Mouse (Mus musculus) lung, postnatal 0 days (tissue): ENCODE data around the gene Dpyd. TPM values are rescaled to one million over a fixed set of nuclear protein-coding genes. Genes with fewer than 3 reads are reported as not detected.

Source experiments
- ATAC-seq: fragments of 200-750 bp; cut with Nextera tagmentation; 2 replicates; pipeline ENCODE4 v1.8.0; 2017; ENCODE audit warnings: moderate library complexity
- DNase-seq: peaks from one replicate; pipeline ENCODE4 v3.0.0-alpha.2; 2016; ENCODE audit warnings: low spot score
- H3K27ac ChIP-seq: fragments of 300-500 bp; sonication (generic); 2 replicates; pipeline ENCODE4 v1.5.1; 2014; ENCODE audit warnings: antibody characterized with exemption, mild to moderate bottlenecking, low read length, mixed read lengths
- H3K27me3 ChIP-seq: fragments of 300-500 bp; sonication (generic); replicated peaks from 2 replicates; pipeline ENCODE4 v1.6.1; 2014; ENCODE audit warnings: low read length, mixed read lengths; ENCODE audit not compliant: insufficient read depth
- H3K36me3 ChIP-seq: fragments of 300-500 bp; sonication (generic); 2 replicates; pipeline ENCODE4 v1.6.1; 2014; ENCODE audit warnings: low read length, mixed read lengths; ENCODE audit not compliant: insufficient read depth
- H3K4me1 ChIP-seq: fragments of 300-500 bp; sonication (generic); 2 replicates; pipeline ENCODE4 v1.6.1; 2014; ENCODE audit warnings: antibody characterized with exemption, low read depth, low read length, mixed read lengths; ENCODE audit not compliant: insufficient read depth
- H3K4me2 ChIP-seq: fragments of 300-500 bp; sonication (generic); replicated peaks from 2 replicates; pipeline ENCODE4 v1.6.1; 2014; ENCODE audit warnings: low read depth, mild to moderate bottlenecking, low read length, moderate library complexity, mixed read lengths
- H3K4me3 ChIP-seq: fragments of 300-500 bp; sonication (generic); 2 replicates; pipeline ENCODE4 v1.5.1; 2014; ENCODE audit warnings: low read depth, low read length
- H3K9ac ChIP-seq: fragments of 300-500 bp; sonication (generic); replicated peaks from 2 replicates; pipeline ENCODE4 v1.6.1; 2014; ENCODE audit warnings: low read depth, mild to moderate bottlenecking
- H3K9me3 ChIP-seq: fragments of 300-500 bp; sonication (generic); 2 replicates; pipeline ENCODE4 v1.6.1; 2016; ENCODE audit warnings: low read length, mixed read lengths
- CTCF ChIP-seq: IDR thresholded peaks from 2 replicates; pipeline ENCODE4 v1.5.1; 2016; ENCODE audit warnings: antibody characterized with exemption, mild to moderate bottlenecking
- EP300 ChIP-seq: IDR thresholded peaks from 2 replicates; pipeline ENCODE4 v1.6.1; 2016; ENCODE audit warnings: antibody characterized with exemption, mild to moderate bottlenecking, control low read depth
- WGBS: fragments of 180-500 bp; shearing (Covaris S2); extraction: QIAGEN DNeasy Blood & Tissue Kit; methylation state at CpG from one replicate; pipeline ENCODE4 v1.1.7; 2014; 5-methylcytosine and 5-hydroxymethylcytosine counted together
- polyA plus RNA-seq: library from polyadenylated mRNA; unstranded; fragments of >200 nt; fragmentation: Nextera tagmentation; extraction: Ambion mirVana; gene quantifications from 2 replicates; pipeline ENCODE4 v1.2.1, GENCODE M21; 2015

Gene Dpyd
- polyA plus RNA-seq, 1 experiment from 2014 or later, result 10.0 TPM

DNA sequence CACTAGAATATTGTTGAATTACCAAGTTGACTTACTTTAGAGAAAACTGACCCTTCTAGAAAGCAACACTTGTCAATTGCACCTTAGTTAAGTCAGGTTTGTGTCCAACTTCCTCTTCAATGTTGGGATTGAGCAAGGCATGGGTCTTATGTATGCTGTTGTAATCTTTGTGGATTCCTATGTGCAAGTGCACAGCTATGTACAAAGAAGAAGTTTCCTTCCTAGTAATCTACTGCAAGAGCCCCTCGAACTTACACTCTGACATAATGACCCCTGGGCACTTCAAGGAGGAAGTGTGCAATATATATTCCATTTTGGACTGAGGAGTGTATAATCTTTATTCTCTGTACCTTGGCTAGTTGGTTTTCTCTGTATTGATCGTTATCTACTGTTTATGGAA lies 191.7 kb downstream of the Dpyd start:
- no peak for ATAC-seq
- no peaks in the 10 kb centered on the region for H3K27me3 ChIP-seq
- TF ChIP-seq CTCF (no peak), EP300 (no peak)
- no peak overlapping the region for H3K4me2 ChIP-seq
- WGBS, result 64% methylated on average over 2 of the region's 2 CpGs
- DNase-seq, result no peak
- no peak overlapping the region for H3K4me3 ChIP-seq
- H3K36me3 ChIP-seq, result no peaks in the 10 kb centered on the region
- H3K9me3 ChIP-seq, result no peaks in the 10 kb centered on the region
- H3K27ac ChIP-seq, result no peak overlapping the region
- H3K4me1 ChIP-seq, result no peaks in the 10 kb centered on the region
- H3K9ac ChIP-seq, result no peak overlapping the region

DNA sequence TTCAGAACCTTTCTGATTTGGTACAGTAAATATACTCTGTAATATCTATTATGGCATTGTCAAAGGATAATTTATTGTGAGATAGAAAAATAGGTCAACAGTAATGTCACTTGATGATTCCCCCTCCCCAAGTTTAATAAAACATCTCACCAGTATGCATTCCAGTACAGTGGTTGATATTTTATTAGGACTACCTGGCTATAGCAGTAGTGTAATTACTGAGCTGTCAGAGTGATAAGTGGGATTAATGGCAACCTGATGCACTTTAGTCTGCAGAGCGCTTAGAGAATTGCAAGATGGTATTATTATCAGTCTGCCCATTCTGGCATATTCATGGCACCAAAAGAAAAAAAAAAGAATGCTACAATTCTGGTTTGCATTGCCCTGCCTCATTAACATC lies 194.2 kb downstream of the Dpyd start:
- no peak overlapping the region for H3K27ac ChIP-seq

DNA sequence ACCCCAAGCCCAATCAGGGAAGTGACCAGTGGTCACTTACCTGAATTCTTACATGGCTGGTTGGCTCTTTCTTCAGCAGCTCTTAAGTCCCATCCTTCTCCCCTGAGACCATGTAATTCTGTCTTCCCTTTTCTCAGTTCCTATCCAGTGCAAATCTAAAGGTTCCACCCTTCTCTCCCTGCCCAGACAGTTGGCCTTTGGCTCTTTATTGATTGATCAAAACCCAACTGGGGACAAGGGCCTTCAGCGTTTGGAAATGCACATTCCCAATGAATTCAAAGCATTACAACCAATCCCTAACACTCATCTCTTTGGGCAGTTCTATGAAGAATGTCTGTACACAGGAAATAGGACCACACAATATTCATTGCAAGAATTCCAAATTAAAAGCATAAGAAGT lies 251.0 kb downstream of the Dpyd start:
- DNase-seq (no peak), ATAC-seq (no peak)
- TF ChIP-seq CTCF, result no peak
- no peak for TF ChIP-seq EP300
- 55% methylated on average over 1 of the region's 1 CpGs for WGBS
- no peaks in the 10 kb centered on the region for H3K36me3 ChIP-seq
- H3K4me3 ChIP-seq, result no peak overlapping the region
- H3K9ac ChIP-seq, result no peak overlapping the region
- no peaks in the 10 kb centered on the region for H3K27me3 ChIP-seq
- no peaks in the 10 kb centered on the region for H3K9me3 ChIP-seq
- no peaks in the 10 kb centered on the region for H3K4me1 ChIP-seq
- no peak overlapping the region for H3K27ac ChIP-seq
- H3K4me2 ChIP-seq, result no peak overlapping the region

More for the DNA sequence above, 194.2 kb downstream of the Dpyd start:
- DNase-seq (no peak), ATAC-seq (no peak)
- Histone ChIP-seq H3K36me3 (no peaks in the 10 kb centered on the region), H3K9ac (no peak overlapping the region), H3K27me3 (no peaks in the 10 kb centered on the region), H3K4me1 (no peaks in the 10 kb centered on the region), H3K9me3 (no peaks in the 10 kb centered on the region), H3K4me3 (no peak overlapping the region), H3K4me2 (no peak overlapping the region)
- TF ChIP-seq EP300 (no peak), CTCF (no peak)
- 67% methylated on average over 1 of the region's 1 CpGs for WGBS

DNA sequence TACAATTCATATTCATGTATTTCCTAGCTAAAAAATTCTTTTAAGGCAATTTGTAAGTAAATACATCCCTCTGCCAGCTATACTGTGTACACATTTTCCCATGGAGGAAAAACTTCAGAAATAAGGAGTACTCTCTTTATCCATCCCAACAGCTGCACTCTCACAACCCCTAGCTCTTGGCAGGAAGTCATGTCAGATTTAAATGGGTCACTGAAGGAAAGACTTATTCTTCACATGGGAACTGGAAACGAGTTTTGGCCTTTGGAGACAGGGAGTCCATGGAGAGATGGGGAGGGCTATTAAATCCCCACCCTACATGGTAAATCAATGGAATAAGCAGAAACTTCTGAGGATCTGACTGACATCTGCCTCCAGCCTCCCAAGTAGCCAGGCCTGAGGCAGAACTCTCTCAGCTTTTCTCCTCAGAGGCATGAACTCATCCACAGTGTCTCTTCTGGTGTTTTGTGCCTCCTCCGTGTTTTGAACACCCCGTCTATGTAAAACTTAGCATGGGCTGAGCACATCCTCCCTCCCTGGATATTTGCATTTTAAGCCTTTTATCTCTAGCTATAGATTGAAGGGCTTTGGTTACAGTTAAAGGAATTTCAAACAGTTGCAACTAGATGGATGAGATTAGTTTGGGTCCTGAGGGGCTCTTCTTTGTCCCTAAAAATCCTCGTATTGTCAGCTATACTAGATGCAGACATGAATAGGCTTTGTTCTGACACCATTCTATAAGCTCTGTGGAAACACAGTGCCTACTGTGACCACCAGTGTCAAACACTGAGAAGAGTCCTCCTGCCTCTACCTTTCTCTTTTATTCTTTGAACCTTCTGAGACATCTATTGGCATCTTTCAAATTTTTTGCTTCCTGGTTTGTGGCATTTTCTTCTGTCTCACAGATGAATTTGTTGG lies 288.9 kb downstream of the Dpyd start:
- no peak for DNase-seq
- H3K9me3 ChIP-seq, result no peaks in the 10 kb centered on the region
- ATAC-seq, result no peak
- no peak overlapping the region for H3K4me2 ChIP-seq
- H3K4me3 ChIP-seq, result no peak overlapping the region
- no peak overlapping the region for H3K9ac ChIP-seq
- 50% methylated on average over 4 of the region's 4 CpGs for WGBS
- no peak overlapping the region for H3K27ac ChIP-seq
- H3K4me1 ChIP-seq, result no peaks in the 10 kb centered on the region
- no peaks in the 10 kb centered on the region for H3K36me3 ChIP-seq
- TF ChIP-seq CTCF, result no peak
- TF ChIP-seq EP300, result no peak
- no peaks in the 10 kb centered on the region for H3K27me3 ChIP-seq

GRCm38 (mm10) chr3:118852711-118853110 lies 290.8 kb downstream of the Dpyd start:
- Histone ChIP-seq H3K27ac (no peak overlapping the region), H3K4me2 (no peak overlapping the region), H3K27me3 (no peaks in the 10 kb centered on the region), H3K4me1 (no peaks in the 10 kb centered on the region), H3K9ac (no peak overlapping the region), H3K4me3 (no peak overlapping the region), H3K36me3 (no peaks in the 10 kb centered on the region), H3K9me3 (no peaks in the 10 kb centered on the region)
- 75% methylated on average over 5 of the region's 5 CpGs for WGBS
- ATAC-seq (no peak), DNase-seq (no peak)
- TF ChIP-seq CTCF (no peak), EP300 (no peak)

GRCm38 (mm10) chr3:118855411-118855810 lies 293.5 kb downstream of the Dpyd start:
- no peaks in the 10 kb centered on the region for H3K27me3 ChIP-seq
- ATAC-seq, result no peak
- H3K27ac ChIP-seq, result no peak overlapping the region
- no peak overlapping the region for H3K9ac ChIP-seq
- no peaks in the 10 kb centered on the region for H3K9me3 ChIP-seq
- H3K4me2 ChIP-seq, result no peak overlapping the region
- DNase-seq, result no peak
- no peaks in the 10 kb centered on the region for H3K4me1 ChIP-seq
- TF ChIP-seq CTCF (no peak), EP300 (no peak)
- WGBS, result 25% methylated on average over 7 of the region's 7 CpGs
- no peak overlapping the region for H3K4me3 ChIP-seq
- no peaks in the 10 kb centered on the region for H3K36me3 ChIP-seq
